Mouse (Mus musculus) small intestine, adult 2 months (tissue): ENCODE data around the gene Sc5d.

Source experiments
- CTCF ChIP-seq: fragments of 200-500 bp; IDR thresholded peaks from 2 replicates; pipeline ENCODE4 v1.5.1; 2012; ENCODE audit warnings: low read depth, mild to moderate bottlenecking, control low read depth, inconsistent platforms, low read length, moderate library complexity, mixed read lengths; ENCODE audit not compliant: insufficient replicate concordance, insufficient read length; ENCODE audit errors: extremely low read depth
- POLR2A ChIP-seq: fragments of 200-500 bp; IDR thresholded peaks from 2 replicates; pipeline ENCODE4 v1.6.1; 2012; ENCODE audit warnings: low read depth, mild to moderate bottlenecking, control low read depth, inconsistent platforms, low read length, moderate library complexity

GRCm38 (mm10) chr9:42231116-42231515 is 32.9 kb downstream of the Sc5d start:
- TF ChIP-seq CTCF (no peak), POLR2A (no peak)
